Mouse (Mus musculus) heart, embryonic 10.5 days (tissue): ENCODE results near the gene Borcs6. TPM values are rescaled to one million over a fixed set of nuclear protein-coding genes. Genes with fewer than 3 reads are reported as not detected.

ENCODE experiments used
- DNase-seq: peaks from one replicate; pipeline ENCODE4 v3.0.0-alpha.2; 2017; ENCODE audit warnings: low spot score
- H3K27ac ChIP-seq: fragments of 300-500 bp; sonication (generic); 2 replicates; pipeline ENCODE4 v1.5.1; 2016; ENCODE audit warnings: mild to moderate bottlenecking
- H3K27me3 ChIP-seq: fragments of 300-500 bp; sonication (generic); 2 replicates; pipeline ENCODE4 v1.6.1; 2016; ENCODE audit warnings: mild to moderate bottlenecking; ENCODE audit not compliant: poor library complexity, insufficient read depth, severe bottlenecking
- H3K36me3 ChIP-seq: fragments of 300-500 bp; sonication (generic); 2 replicates; pipeline ENCODE4 v1.6.1; 2016; ENCODE audit warnings: mild to moderate bottlenecking, moderate library complexity
- H3K4me1 ChIP-seq: fragments of 300-500 bp; sonication (generic); 2 replicates; pipeline ENCODE4 v1.6.1; 2016; ENCODE audit warnings: mild to moderate bottlenecking
- H3K4me3 ChIP-seq: fragments of 300-500 bp; sonication (generic); 2 replicates; pipeline ENCODE4 v1.5.1; 2016; ENCODE audit warnings: mild to moderate bottlenecking, moderate library complexity
- H3K9me3 ChIP-seq: fragments of 300-500 bp; sonication (generic); 2 replicates; pipeline ENCODE4 v1.6.1; 2016; ENCODE audit warnings: mild to moderate bottlenecking, moderate library complexity
- WGBS: fragments of 180-500 bp; shearing (Covaris S2); methylation state at CpG from one replicate; pipeline ENCODE4 v1.1.7; 2016; 5-methylcytosine and 5-hydroxymethylcytosine counted together
- polyA plus RNA-seq: library from polyadenylated mRNA; unstranded; fragments of >200 nt; fragmentation: Nextera tagmentation; extraction: Ambion mirVana; gene quantifications from 2 replicates; pipeline ENCODE4 v1.2.1, GENCODE M21; 2016

Gene Borcs6
- polyA plus RNA-seq, 1 experiment from 2014 or later: 9.0 TPM

GRCm38 (mm10) chr11:69077316-69077715 lies 17.8 kb downstream of the Borcs6 start:
- H3K4me3 ChIP-seq: no peak overlapping the region
- no peak overlapping the region for H3K27ac ChIP-seq
- H3K27me3 ChIP-seq: no peaks in the 10 kb centered on the region
- DNase-seq: no peak
- 77% methylated on average over 9 of the region's 9 CpGs for WGBS
- no peaks in the 10 kb centered on the region for H3K9me3 ChIP-seq
- H3K36me3 ChIP-seq: no peaks in the 10 kb centered on the region
- H3K4me1 ChIP-seq: peaks cover 16% of the 10 kb centered on the region

- 68% methylated on average over 6 of the region's 6 CpGs for WGBS
- Histone ChIP-seq H3K36me3 (no peaks in the 10 kb centered on the region), H3K27me3 (no peaks in the 10 kb centered on the region), H3K4me1 (peaks cover 11% of the 10 kb centered on the region), H3K9me3 (no peaks in the 10 kb centered on the region), H3K27ac (no peak overlapping the region), H3K4me3 (no peak overlapping the region)
- DNase-seq: no peak
Measured at GRCm38 (mm10) chr11:69078041-69078440, 18.5 kb downstream of the Borcs6 start.

GRCm38 (mm10) chr11:69078805-69079438 lies 19.4 kb downstream of the Borcs6 start:
- no peaks in the 10 kb centered on the region for H3K36me3 ChIP-seq
- no peak overlapping the region for H3K4me3 ChIP-seq
- H3K27me3 ChIP-seq: no peaks in the 10 kb centered on the region
- 74% methylated on average over 5 of the region's 5 CpGs for WGBS
- no peak for DNase-seq
- H3K4me1 ChIP-seq: peaks cover 11% of the 10 kb centered on the region
- no peaks in the 10 kb centered on the region for H3K9me3 ChIP-seq
- no peak overlapping the region for H3K27ac ChIP-seq

GRCm38 (mm10) chr11:69080102-69080854 lies 20.8 kb downstream of the Borcs6 start:
- Histone ChIP-seq H3K4me1 (0 out of 2 replicates have a peak, but pooled peaks cover 4% of the 10 kb centered on the region), H3K27ac (no peak overlapping the region), H3K36me3 (no peaks in the 10 kb centered on the region), H3K9me3 (no peaks in the 10 kb centered on the region), H3K27me3 (no peaks in the 10 kb centered on the region), H3K4me3 (no peak overlapping the region)
- no peak for DNase-seq
- WGBS: 79% methylated on average over 15 of the region's 15 CpGs

- Histone ChIP-seq H3K27me3 (no peaks in the 10 kb centered on the region), H3K27ac (no peak overlapping the region), H3K4me3 (no peak overlapping the region), H3K36me3 (no peaks in the 10 kb centered on the region), H3K4me1 (peaks cover 7% of the 10 kb centered on the region), H3K9me3 (no peaks in the 10 kb centered on the region)
- 88% methylated on average over 8 of the region's 8 CpGs for WGBS
- DNase-seq: no peak
Measured at GRCm38 (mm10) chr11:69080855-69081222, 21.3 kb downstream of the Borcs6 start.

GRCm38 (mm10) chr11:69081613-69082012 lies 22.1 kb downstream of the Borcs6 start:
- DNase-seq: no peak
- WGBS: 85% methylated on average over 7 of the region's 7 CpGs

GRCm38 (mm10) chr11:69085608-69086007 lies 26.1 kb downstream of the Borcs6 start:
- Histone ChIP-seq H3K9me3 (no peaks in the 10 kb centered on the region), H3K27me3 (no peaks in the 10 kb centered on the region), H3K4me3 (no peak overlapping the region), H3K4me1 (peaks cover 49% of the 10 kb centered on the region), H3K36me3 (peaks cover 15% of the 10 kb centered on the region), H3K27ac (peak overlapping the region; percentile 100; the same call in 1 of the 2 replicates)
- no peak for DNase-seq
- 68% methylated on average over 6 of the region's 6 CpGs for WGBS

More at GRCm38 (mm10) chr11:69081613-69082012, 22.1 kb downstream of the Borcs6 start:
- Histone ChIP-seq H3K27me3 (no peaks in the 10 kb centered on the region), H3K27ac (no peak overlapping the region), H3K4me3 (no peak overlapping the region), H3K4me1 (peaks cover 15% of the 10 kb centered on the region), H3K36me3 (no peaks in the 10 kb centered on the region), H3K9me3 (no peaks in the 10 kb centered on the region)

GRCm38 (mm10) chr11:69086390-69086789 lies 26.9 kb downstream of the Borcs6 start:
- Histone ChIP-seq H3K9me3 (no peaks in the 10 kb centered on the region), H3K36me3 (peaks cover 23% of the 10 kb centered on the region), H3K4me3 (peak overlapping the region; percentile 35; the same call in 1 of the 2 replicates), H3K27ac (peak overlapping the region; percentile 100), H3K27me3 (no peaks in the 10 kb centered on the region), H3K4me1 (peaks cover 54% of the 10 kb centered on the region)
- WGBS: 39% methylated on average over 6 of the region's 6 CpGs
- no peak for DNase-seq

GRCm38 (mm10) chr11:69087082-69087481 lies 27.6 kb downstream of the Borcs6 start:
- peak overlapping the region; percentile 35 for H3K4me3 ChIP-seq
- no peaks in the 10 kb centered on the region for H3K9me3 ChIP-seq

GRCm38 (mm10) chr11:69087597-69087996 lies 28.1 kb downstream of the Borcs6 start:
- no peak for DNase-seq
- H3K27me3 ChIP-seq: no peaks in the 10 kb centered on the region
- 53% methylated on average over 2 of the region's 2 CpGs for WGBS
- H3K4me3 ChIP-seq: peak overlapping the region; percentile 98
- H3K4me1 ChIP-seq: peaks cover 62% of the 10 kb centered on the region
- peak overlapping the region; percentile 100 for H3K27ac ChIP-seq
- H3K9me3 ChIP-seq: no peaks in the 10 kb centered on the region
- H3K36me3 ChIP-seq: peaks cover 34% of the 10 kb centered on the region

More at GRCm38 (mm10) chr11:69087082-69087481, 27.6 kb downstream of the Borcs6 start:
- Histone ChIP-seq H3K27ac (peak overlapping the region; percentile 100), H3K36me3 (peaks cover 29% of the 10 kb centered on the region), H3K4me1 (peaks cover 61% of the 10 kb centered on the region), H3K27me3 (no peaks in the 10 kb centered on the region)
- no peak for DNase-seq
- 15% methylated on average over 4 of the region's 4 CpGs for WGBS

- Histone ChIP-seq H3K9me3 (no peaks in the 10 kb centered on the region), H3K36me3 (peaks cover 38% of the 10 kb centered on the region), H3K27ac (peak within 1 kb of the TSS; percentile 100), H3K4me1 (peaks cover 62% of the 10 kb centered on the region), H3K4me3 (peak within 1 kb of the TSS; percentile 98), H3K27me3 (no peaks in the 10 kb centered on the region)
- peak; percentile 94 for DNase-seq
- 1% methylated on average over 63 of the region's 67 CpGs for WGBS
Measured at GRCm38 (mm10) chr11:69088103-69088855, 28.8 kb downstream of the Borcs6 start, which contains the start of gene Vamp2. Gene Vamp2 (plus strand): TSS chr11:69088490.

GRCm38 (mm10) chr11:69088856-69089615 lies 29.5 kb downstream of the Borcs6 start:
- H3K4me3 ChIP-seq: peak overlapping the region; percentile 98
- H3K9me3 ChIP-seq: no peaks in the 10 kb centered on the region
- H3K27ac ChIP-seq: peak overlapping the region; percentile 100
- no peaks in the 10 kb centered on the region for H3K27me3 ChIP-seq
- peaks cover 38% of the 10 kb centered on the region for H3K36me3 ChIP-seq
- 9% methylated on average over 25 of the region's 25 CpGs for WGBS
- H3K4me1 ChIP-seq: peaks cover 62% of the 10 kb centered on the region
- no peak for DNase-seq
